Mouse (Mus musculus): ENCODE data around the gene Trpc7.

Trpc7 gene

GRCm38 (mm10) chr13:56747554-56747953 is 148.2 kb downstream of the Trpc7 start:
- no peak for ATAC-seq (ENCODE audit: low TSS enrichment)

GRCm38 (mm10) chr13:56746739-56747532 is 148.9 kb downstream of the Trpc7 start:
- no peak for ATAC-seq (ENCODE audit: low TSS enrichment)

GRCm38 (mm10) chr13:56742325-56742901 is 153.4 kb downstream of the Trpc7 start:
- ATAC-seq (ENCODE audit: low TSS enrichment) = no peak

GRCm38 (mm10) chr13:56741691-56742090 is 154.1 kb downstream of the Trpc7 start:
- ATAC-seq (ENCODE audit: low TSS enrichment) = no peak

GRCm38 (mm10) chr13:56740496-56740895 is 155.3 kb downstream of the Trpc7 start:
- no peak for ATAC-seq (ENCODE audit: low TSS enrichment)

GRCm38 (mm10) chr13:56739556-56739955 is 156.2 kb downstream of the Trpc7 start:
- no peak for ATAC-seq (ENCODE audit: low TSS enrichment)

GRCm38 (mm10) chr13:56735212-56735875 is 160.4 kb downstream of the Trpc7 start:
- peak; percentile 65; the same call in 1 of the 2 replicates for ATAC-seq (ENCODE audit: low TSS enrichment)

GRCm38 (mm10) chr13:56734617-56735016 is 161.2 kb downstream of the Trpc7 start:
- ATAC-seq (ENCODE audit: low TSS enrichment) = no peak

- no peak for ATAC-seq (ENCODE audit: low TSS enrichment)
Measured at GRCm38 (mm10) chr13:56729046-56729445, 166.7 kb downstream of the Trpc7 start.

- peak; percentile 88 for ATAC-seq (ENCODE audit: low TSS enrichment)
Measured at GRCm38 (mm10) chr13:56726551-56726950, 169.2 kb downstream of the Trpc7 start.
